Mouse (Mus musculus) hindbrain, embryonic 11.5 days (tissue): ENCODE data around the gene Pcgf3. TPM values are rescaled to one million over a fixed set of nuclear protein-coding genes. Genes with fewer than 3 reads are reported as not detected.

Experiments
- ATAC-seq: fragments of 200-750 bp; cut with Nextera tagmentation; 2 replicates; pipeline ENCODE4 v1.8.0; 2017; ENCODE audit warnings: mild to moderate bottlenecking, moderate TSS enrichment, moderate library complexity; ENCODE audit not compliant: low FRiP score
- DNase-seq: peaks from one replicate; pipeline ENCODE4 v3.0.0-alpha.2; 2015; ENCODE audit warnings: low spot score
- H3K27ac ChIP-seq: fragments of 300-500 bp; sonication (generic); 2 replicates; pipeline ENCODE4 v1.5.1; 2014; ENCODE audit warnings: mild to moderate bottlenecking, low read depth, low read length
- H3K27me3 ChIP-seq: fragments of 300-500 bp; sonication (generic); 2 replicates; pipeline ENCODE4 v1.6.1; 2014; ENCODE audit warnings: mild to moderate bottlenecking, low read length, moderate library complexity, mixed read lengths; ENCODE audit not compliant: control insufficient read depth, insufficient read depth
- H3K36me3 ChIP-seq: fragments of 300-500 bp; sonication (generic); 2 replicates; pipeline ENCODE4 v1.6.1; 2014; ENCODE audit warnings: mild to moderate bottlenecking, low read length, moderate library complexity, mixed read lengths; ENCODE audit not compliant: control insufficient read depth, insufficient read depth
- H3K4me1 ChIP-seq: fragments of 300-500 bp; sonication (generic); replicated peaks from 2 replicates; pipeline ENCODE4 v1.6.1; 2014; ENCODE audit warnings: low read length, mixed read lengths; ENCODE audit not compliant: control insufficient read depth, insufficient read depth
- H3K4me2 ChIP-seq: fragments of 300-500 bp; sonication (generic); replicated peaks from 2 replicates; pipeline ENCODE4 v1.6.1; 2014; ENCODE audit warnings: mild to moderate bottlenecking, low read depth, low read length
- H3K4me3 ChIP-seq: fragments of 300-500 bp; sonication (generic); 2 replicates; pipeline ENCODE4 v1.5.1; 2014; ENCODE audit warnings: low read depth, low read length
- H3K9ac ChIP-seq: fragments of 300-500 bp; sonication (generic); 2 replicates; pipeline ENCODE4 v1.6.1; 2014; ENCODE audit warnings: low read depth, low read length
- H3K9me3 ChIP-seq: fragments of 300-500 bp; sonication (generic); 2 replicates; pipeline ENCODE4 v1.6.1; 2016; ENCODE audit warnings: low read length; ENCODE audit not compliant: control insufficient read depth
- WGBS: fragments of 180-500 bp; shearing (Covaris S2); extraction: QIAGEN DNeasy Blood & Tissue Kit; methylation state at CpG from one replicate; pipeline ENCODE4 v1.1.7; 2014; 5-methylcytosine and 5-hydroxymethylcytosine counted together
- polyA plus RNA-seq: library from polyadenylated mRNA; unstranded; fragments of >200 nt; fragmentation: Nextera tagmentation; extraction: Ambion mirVana; gene quantifications from 2 replicates; pipeline ENCODE4 v1.2.1, GENCODE M21; 2014

The Pcgf3 gene
- polyA plus RNA-seq, 1 experiment from 2014 or later = 33.1 TPM

DNA sequence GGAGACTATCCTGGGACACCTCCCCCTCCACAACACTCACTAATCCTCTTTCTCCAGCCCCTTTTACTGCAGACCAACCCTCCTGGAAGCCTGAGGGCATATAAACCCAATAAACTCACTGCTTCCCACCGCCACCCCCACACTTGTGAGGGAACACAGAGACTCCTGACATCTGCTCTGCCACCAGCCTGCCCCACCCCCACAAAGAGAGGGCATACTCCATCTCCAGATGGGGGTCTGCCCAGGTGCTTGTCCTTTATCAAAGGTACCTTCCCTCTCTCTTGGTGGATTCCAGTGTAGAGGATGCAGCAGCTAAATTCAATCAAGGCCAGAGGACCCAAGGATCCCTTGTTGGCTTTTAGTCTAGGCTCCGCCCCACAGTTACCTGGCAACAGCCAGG lies 60.0 kb downstream of the Pcgf3 start:
- ATAC-seq (no peak), DNase-seq (no peak)
- H3K9ac ChIP-seq = no peak overlapping the region
- no peak overlapping the region for H3K4me3 ChIP-seq
- H3K4me2 ChIP-seq = no peak overlapping the region
- no peaks in the 10 kb centered on the region for H3K36me3 ChIP-seq
- no peaks in the 10 kb centered on the region for H3K9me3 ChIP-seq
- H3K27me3 ChIP-seq = no peaks in the 10 kb centered on the region
- WGBS = 73% methylated on average over 2 of the region's 2 CpGs
- H3K27ac ChIP-seq = no peak overlapping the region
- no peaks in the 10 kb centered on the region for H3K4me1 ChIP-seq

DNA sequence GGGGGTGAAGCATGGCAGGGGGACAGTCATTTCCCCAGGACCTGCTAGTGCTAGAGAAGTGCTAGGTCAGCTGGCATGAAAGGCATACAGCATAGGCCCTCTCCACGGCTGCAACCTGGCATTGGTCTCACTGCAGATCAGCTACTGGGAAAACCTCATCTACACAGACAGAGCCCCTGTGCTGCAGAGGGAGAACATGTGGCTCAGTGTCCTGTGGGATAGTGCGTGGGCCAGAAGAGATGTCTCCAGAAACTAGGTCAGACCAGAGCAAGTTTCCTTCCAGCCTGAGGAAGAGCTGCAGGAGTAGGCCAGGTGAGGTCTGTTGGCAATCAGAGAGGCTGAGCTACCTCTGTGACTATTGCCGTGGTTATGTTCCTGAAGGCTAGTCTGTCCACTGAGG lies 60.9 kb downstream of the Pcgf3 start:
- no peaks in the 10 kb centered on the region for H3K27me3 ChIP-seq
- no peak overlapping the region for H3K4me3 ChIP-seq
- 90% methylated on average over 3 of the region's 3 CpGs for WGBS
- H3K4me1 ChIP-seq = no peaks in the 10 kb centered on the region
- no peaks in the 10 kb centered on the region for H3K36me3 ChIP-seq
- no peaks in the 10 kb centered on the region for H3K9me3 ChIP-seq
- H3K4me2 ChIP-seq = no peak overlapping the region
- H3K9ac ChIP-seq = no peak overlapping the region
- no peak for DNase-seq
- no peak for ATAC-seq
- H3K27ac ChIP-seq = no peak overlapping the region

DNA sequence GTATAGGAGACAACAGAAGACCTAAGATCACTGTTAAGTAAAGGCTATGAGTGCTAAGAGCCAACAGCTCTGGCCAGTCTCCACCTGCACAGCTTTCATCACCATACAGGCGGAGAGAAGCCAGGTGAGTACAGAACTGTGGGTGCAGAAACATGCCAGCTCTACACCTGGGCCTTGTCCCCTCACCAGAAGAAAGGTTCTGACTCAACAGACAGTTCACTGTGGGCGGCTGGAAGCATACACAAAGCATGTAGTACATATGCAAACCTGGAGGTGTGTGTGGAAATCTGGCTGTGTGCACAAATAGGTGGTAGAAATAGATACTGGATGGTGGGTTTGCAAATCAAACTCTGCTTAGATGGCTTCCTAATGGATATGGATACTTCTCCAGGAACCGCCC lies 61.6 kb downstream of the Pcgf3 start:
- H3K36me3 ChIP-seq = no peaks in the 10 kb centered on the region
- no peak for DNase-seq
- no peaks in the 10 kb centered on the region for H3K4me1 ChIP-seq
- no peak overlapping the region for H3K9ac ChIP-seq
- H3K27ac ChIP-seq = no peak overlapping the region
- H3K27me3 ChIP-seq = no peaks in the 10 kb centered on the region
- no peak overlapping the region for H3K4me3 ChIP-seq
- no peak overlapping the region for H3K4me2 ChIP-seq
- 78% methylated on average over 3 of the region's 3 CpGs for WGBS
- ATAC-seq = no peak
- no peaks in the 10 kb centered on the region for H3K9me3 ChIP-seq

DNA sequence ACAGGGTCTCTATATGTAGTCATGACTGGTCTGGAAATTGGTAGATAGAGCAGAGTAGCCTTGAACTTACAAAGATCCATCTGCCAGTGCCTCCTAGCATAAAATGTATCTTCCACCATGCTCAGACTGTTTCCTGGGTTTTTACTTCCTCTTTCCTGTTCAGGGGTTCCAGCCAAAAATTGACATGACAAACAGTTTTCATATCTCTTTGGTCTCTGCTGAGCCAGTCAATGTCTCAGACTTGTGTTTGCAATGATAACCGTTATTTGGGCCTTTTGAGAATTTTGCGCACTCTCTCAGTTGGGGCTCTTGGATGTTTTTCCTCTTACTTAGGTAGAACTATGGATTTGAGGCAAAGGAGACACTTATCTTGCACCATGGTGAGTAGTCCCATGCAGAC lies 73.2 kb downstream of the Pcgf3 start:
- Histone ChIP-seq H3K36me3 (no peaks in the 10 kb centered on the region), H3K4me2 (no peak overlapping the region), H3K4me1 (no peaks in the 10 kb centered on the region), H3K27ac (no peak overlapping the region), H3K9me3 (no peaks in the 10 kb centered on the region), H3K4me3 (no peak overlapping the region), H3K27me3 (no peaks in the 10 kb centered on the region), H3K9ac (no peak overlapping the region)
- ATAC-seq = no peak
- DNase-seq = no peak
- WGBS = 97% methylated on average over 2 of the region's 2 CpGs

DNA sequence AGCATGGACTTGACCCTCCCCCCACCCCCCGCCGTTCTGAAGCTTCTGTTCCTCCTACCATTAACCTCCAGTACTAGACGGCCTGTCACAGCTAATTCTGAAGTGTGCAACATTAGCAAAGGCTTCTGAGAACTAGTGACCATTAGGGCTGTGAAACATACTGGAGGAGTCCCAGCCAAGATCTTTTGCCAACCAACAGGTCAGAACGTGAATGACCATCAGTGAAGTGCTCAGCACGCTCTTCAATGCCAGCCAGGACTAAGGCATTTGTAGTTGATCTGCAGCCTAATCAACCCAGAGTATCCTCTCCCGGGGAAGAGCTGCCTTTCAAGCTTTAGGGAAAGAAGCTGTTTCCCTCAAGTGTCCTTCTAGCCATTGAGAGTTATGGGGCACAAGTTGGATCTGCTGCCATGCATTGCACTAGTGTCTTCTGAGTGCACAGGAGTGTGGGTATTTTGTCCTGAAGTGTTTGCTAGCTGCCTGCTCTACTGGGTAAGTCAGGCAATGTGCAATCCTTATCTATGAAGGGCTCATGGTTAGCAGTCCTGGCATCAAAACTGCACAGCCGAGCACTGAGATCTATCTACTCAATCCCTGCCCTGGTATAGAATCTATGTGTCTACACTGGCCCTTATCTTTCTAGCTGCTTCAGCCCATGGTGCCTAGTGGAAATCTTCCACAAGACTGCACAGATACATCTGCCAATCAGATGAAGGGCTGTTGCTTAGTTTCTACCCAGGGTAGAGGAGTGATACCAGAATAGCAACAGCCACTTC lies 82.7 kb downstream of the Pcgf3 start:
- Histone ChIP-seq H3K27me3 (no peaks in the 10 kb centered on the region), H3K4me1 (no peaks in the 10 kb centered on the region), H3K27ac (no peak overlapping the region), H3K36me3 (no peaks in the 10 kb centered on the region), H3K4me3 (no peak overlapping the region), H3K4me2 (no peak overlapping the region), H3K9ac (no peak overlapping the region), H3K9me3 (no peaks in the 10 kb centered on the region)
- ATAC-seq = no peak
- DNase-seq = no peak
- 81% methylated on average over 7 of the region's 7 CpGs for WGBS

DNA sequence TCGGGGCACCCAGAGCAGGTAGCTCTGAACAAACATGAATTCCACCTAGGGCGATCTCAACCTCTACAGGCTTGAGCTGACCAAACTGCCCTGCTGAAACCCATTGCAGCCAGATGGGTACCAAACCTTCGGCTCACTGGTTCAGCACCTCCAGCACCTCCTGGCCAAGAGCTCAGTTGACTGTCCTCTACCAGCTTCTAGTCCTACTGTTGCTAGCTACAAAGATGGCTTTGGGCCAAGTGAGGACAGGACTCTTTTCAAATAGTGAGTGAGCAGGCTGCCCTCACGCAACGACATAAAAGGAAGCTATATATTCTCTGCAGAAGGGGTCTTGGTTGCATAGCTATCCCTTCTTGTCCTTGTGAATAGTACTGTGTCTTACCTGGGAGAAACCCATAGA lies 86.6 kb downstream of the Pcgf3 start:
- WGBS = 90% methylated on average over 5 of the region's 5 CpGs

DNA sequence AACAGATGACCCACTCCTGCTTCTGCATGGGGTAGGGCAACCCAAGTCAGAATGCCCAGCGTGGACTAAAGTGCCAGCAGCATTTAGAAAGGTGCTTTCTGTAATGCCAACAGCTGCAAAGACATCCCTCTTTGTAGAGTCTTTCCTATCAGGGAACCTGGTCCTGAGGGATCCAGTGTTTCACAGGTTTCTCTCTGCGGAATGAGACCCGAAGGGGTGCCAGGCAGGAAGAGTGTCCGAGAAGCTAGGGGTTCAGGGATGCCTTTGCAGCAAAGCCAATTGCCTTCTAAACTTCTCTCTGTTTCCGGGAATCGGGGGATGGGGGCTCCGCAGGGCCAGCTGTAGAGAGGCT lies 88.1 kb downstream of the Pcgf3 start:
- Histone ChIP-seq H3K36me3 (no peaks in the 10 kb centered on the region), H3K9me3 (no peaks in the 10 kb centered on the region), H3K27me3 (peaks cover 7% of the 10 kb centered on the region), H3K4me1 (0 out of 2 replicates have a peak, but pooled peaks cover 3% of the 10 kb centered on the region), H3K27ac (no peak overlapping the region), H3K9ac (peak overlapping the region; percentile 46; the same call in 1 of the 2 replicates), H3K4me3 (peak overlapping the region; percentile 36), H3K4me2 (peak overlapping the region; percentile 64)
- ATAC-seq (no peak), DNase-seq (no peak)
- 14% methylated on average over 7 of the region's 7 CpGs for WGBS

More for the DNA sequence above, 86.6 kb downstream of the Pcgf3 start:
- Histone ChIP-seq H3K36me3 (no peaks in the 10 kb centered on the region), H3K4me2 (no peak overlapping the region), H3K9me3 (no peaks in the 10 kb centered on the region), H3K27me3 (peaks cover 7% of the 10 kb centered on the region), H3K27ac (no peak overlapping the region), H3K9ac (no peak overlapping the region), H3K4me3 (no peak overlapping the region), H3K4me1 (0 out of 2 replicates have a peak, but pooled peaks cover 3% of the 10 kb centered on the region)
- ATAC-seq = no peak
- DNase-seq = no peak

DNA sequence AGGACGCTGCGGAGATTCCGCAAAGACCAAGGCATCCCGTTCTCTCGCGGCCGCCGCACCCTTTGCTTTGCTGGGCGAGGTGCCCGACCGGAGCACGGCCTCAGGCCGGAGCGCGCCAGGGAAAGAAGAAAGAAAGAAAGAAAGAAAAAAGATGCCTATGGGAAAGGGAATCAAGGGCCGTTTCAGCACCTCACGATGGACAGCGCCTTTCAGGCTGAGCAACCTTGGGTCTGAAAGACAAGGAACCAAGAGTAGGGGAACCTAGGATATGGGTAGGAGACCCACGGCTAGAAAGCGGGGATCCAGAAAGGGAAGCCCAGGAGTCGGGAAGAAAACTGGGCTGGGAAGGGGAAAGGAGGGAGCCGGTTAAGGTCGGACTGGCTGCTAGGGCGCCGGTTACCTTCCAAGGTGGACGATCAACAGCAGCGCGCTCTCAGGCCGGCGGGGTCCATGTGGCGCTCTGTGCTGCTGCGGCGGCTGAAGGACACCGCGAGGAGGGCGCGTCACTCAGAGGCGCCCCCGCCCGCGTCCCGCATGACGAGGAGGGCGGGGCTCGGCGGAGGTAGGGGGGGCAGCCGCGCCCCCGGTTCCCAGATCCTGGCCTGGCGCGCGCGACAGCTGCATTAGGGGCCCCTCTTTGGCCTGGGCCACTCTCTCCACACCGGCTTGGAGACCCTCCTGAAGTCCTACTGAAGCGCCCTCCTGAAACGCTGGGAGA lies 88.6 kb downstream of the Pcgf3 start, which contains the start of gene Cplx1:
Gene Cplx1, minus strand, starts transcription at position 536 of the 718 bp plus-strand sequence.
- H3K4me3 ChIP-seq = peak within 1 kb of the TSS; percentile 36
- under 1% methylated on average over 46 of the region's 56 CpGs for WGBS
- peak within 1 kb of the TSS; percentile 46 for H3K9ac ChIP-seq
- H3K4me1 ChIP-seq = 0 out of 2 replicates have a peak, but pooled peaks cover 3% of the 10 kb centered on the region
- peak; percentile 92 for ATAC-seq
- H3K27me3 ChIP-seq = peaks cover 7% of the 10 kb centered on the region
- H3K9me3 ChIP-seq = no peaks in the 10 kb centered on the region
- no peaks in the 10 kb centered on the region for H3K36me3 ChIP-seq
- H3K27ac ChIP-seq = no peak within 1 kb of the TSS
- peak; percentile 80 for DNase-seq
- H3K4me2 ChIP-seq = peak within 1 kb of the TSS; percentile 64
